Mouse (Mus musculus): ENCODE measurements around the gene Clmn. TPM values are rescaled to one million over a fixed set of nuclear protein-coding genes. Genes with fewer than 3 reads are reported as not detected.

The Clmn gene
- 1.8 TPM for polyA plus RNA-seq (2014; fragmentation: Illumina TruSeq; extraction: RNeasy Lipid Tissue Mini Kit (QIAGEN cat#74804); ENCODE audit: insufficient read depth, low read depth, low replicate concordance)

DNA sequence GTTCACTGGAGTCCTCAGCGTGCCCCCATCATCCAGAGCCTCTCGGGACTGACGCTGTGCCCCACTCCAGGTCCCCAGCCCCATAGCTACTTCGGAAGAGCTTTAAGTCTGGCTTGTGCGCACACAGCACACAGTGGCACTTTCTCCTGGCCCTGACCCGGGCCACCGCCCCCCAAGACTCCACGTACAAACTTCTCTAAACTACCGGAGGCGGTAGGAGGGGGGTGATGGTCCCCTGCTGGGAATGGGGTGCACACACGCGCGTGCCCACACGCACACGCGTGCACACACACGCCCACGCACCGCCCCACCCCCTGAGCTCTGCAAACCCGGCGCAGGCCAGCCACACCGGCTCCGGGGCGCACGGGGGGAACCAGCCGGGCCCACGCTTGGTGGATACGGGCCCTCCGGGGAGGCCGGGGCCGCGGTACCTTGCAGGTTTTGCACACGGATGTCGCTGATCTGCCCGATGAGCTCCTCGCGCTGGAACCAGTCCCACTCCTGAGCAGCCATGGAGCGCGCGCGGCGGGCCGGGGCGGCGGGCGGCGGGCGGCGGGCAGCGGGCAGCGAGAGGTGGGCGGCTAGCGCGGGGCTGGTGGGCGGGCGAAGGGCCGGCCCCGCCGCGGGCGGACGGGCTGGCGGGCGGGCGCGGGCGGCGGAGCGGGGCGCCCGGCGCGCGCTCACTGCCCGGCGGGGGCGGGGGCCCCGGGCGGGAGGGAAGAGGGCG, at the start of gene Clmn:
Clmn (minus strand) TSS at position 638 of the 727 bp plus-strand sequence.

DNA sequence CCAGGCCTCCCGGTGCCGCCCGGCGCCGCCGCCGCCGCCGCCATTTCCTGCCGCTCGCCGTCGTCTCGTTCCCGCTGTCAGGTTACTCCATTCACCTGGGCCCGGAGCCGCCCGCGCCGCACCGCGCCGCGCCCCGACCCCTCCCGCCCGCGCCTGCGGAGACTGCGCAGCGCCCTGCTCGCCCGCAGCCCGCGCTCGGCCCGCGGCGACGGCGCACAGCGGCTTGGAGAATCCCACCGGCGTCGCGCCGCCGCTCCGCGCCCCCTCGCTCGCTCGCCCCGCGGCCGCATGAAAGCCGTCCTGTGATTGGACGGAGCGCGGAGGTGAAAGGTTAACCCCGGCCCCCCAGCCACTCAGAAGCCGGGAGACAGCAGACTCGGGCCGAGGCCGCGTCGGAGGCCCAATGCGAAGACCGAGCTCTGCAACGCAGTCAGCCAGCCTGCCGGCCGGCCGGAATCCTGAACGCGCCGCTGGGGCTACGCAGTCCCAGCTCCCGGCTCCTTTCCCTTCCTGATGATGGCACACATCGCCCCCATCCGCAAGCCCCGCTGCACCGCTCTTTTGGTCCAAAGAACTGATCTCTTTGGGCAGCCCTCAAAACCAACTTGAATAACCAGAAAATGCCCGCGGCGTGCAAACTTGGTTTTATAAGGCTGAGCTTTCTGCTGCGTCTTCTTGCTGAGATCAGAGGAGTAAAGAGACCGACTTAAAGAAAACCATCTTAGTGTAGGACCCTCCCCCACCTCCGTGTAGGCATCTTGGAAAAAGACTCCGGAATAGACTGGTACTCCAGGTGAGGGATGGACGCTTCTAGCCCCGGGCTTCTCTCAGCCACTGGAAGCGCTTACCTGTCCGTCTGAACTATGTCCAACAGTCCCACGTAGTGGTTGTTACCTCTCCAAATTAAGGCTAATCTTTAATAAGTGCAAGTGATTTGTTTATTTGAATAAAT, 112.8 kb downstream of the Clmn start, which contains the start of gene Dicer1:
Dicer1 (minus strand) TSS at position 139 of the 952 bp plus-strand sequence.

Other genes starting within 250 kb of the Clmn start
- 7.0 TPM for gene Dicer1, start 113.1 kb downstream of the Clmn start, polyA plus RNA-seq (2014; fragmentation: Illumina TruSeq; extraction: RNeasy Lipid Tissue Mini Kit (QIAGEN cat#74804); ENCODE audit: insufficient read depth, low read depth, low replicate concordance)
- gene Syne3, start 144.7 kb upstream of the Clmn start, polyA plus RNA-seq (2014; fragmentation: Illumina TruSeq; extraction: RNeasy Lipid Tissue Mini Kit (QIAGEN cat#74804); ENCODE audit: insufficient read depth, low read depth, low replicate concordance): 1.1 TPM
- 42.4 TPM for gene Glrx5, start 167.6 kb upstream of the Clmn start, polyA plus RNA-seq (2014; fragmentation: Illumina TruSeq; extraction: RNeasy Lipid Tissue Mini Kit (QIAGEN cat#74804); ENCODE audit: insufficient read depth, low read depth, low replicate concordance)

Measured in lung, adult 10 weeks (tissue).